Mouse (Mus musculus) lung, adult 18-20 months (tissue): ENCODE results near the gene Pramel7.
"Not testable (repeated sequence)": the region's sequence is repeated elsewhere in the genome, so short reads cannot be mapped to it uniquely, and the experiment has no call there.

ENCODE experiments used
- DNase-seq, 2 experiments: peaks; one replicate each; pipeline ENCODE4 v3.0.0; 2022; ENCODE audit warnings: mixed read lengths in 2 of 2

Gene Pramel7

DNA sequence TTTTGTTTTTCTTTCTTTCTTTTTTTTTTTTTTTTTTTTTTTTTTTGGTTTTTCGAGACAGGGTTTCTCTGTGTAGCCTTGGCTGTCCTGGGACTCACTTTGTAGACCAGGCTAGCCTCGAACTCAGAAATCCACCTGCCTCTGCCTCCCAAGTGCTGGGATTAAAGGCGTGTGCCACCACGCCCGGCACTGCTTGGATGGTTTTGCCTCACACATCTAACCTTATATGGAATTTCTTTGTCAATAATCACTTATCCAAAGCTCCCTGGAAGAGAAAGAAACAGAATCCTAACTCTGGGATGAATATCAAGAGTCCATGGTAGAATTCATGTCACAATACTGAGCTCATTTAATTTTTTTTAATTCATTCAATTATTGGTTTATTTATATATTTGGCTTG lies at the start of gene Pramel7:
Pramel7 (minus strand) TSS at position 101 of the 400 bp plus-strand sequence.
- not testable (repeated sequence) for DNase-seq

DNA sequence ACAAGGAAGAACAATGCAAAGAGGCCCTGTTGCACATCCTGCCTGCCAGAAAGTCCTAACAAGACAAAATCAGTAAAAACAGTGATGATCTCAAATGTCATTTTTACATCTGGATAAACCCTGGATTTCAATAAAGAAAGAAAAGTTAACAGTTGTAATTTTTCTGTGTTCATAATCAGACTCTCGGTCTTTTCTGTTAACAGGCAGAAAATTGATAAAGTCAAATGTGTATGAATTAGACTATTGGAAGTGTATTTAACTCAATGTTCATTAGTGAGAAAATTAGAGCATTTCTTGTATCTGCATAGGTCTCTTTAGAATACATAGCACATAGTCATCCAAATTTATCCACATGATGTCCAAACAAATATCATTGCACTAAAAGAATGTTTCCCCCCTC lies 48.5 kb upstream of the Pramel7 start, which contains the start of gene Olfr1128:
Olfr1128 (minus strand) TSS at position 101 of the 400 bp plus-strand sequence.
- DNase-seq, result no peak

DNA sequence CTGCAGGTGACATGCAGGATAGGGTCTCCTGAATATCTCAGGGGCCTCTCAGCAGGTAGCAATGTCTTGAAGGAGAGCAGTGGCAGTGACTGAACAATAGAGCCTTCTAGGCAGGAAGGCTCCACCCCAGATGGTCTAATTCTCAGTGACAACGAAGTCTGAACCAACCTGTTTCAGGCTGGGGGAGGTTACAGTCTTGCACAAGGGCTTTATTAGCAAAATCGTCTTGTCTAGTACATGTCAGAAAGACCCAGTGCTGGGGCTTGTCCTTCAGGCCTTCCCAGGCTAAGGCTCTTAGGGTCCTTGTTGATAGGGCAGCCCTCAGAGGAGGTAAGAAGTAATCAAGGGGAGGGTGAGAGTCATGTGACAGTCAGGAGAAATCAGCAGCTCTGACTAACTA lies 37.9 kb upstream of the Pramel7 start:
- DNase-seq, result no peak

DNA sequence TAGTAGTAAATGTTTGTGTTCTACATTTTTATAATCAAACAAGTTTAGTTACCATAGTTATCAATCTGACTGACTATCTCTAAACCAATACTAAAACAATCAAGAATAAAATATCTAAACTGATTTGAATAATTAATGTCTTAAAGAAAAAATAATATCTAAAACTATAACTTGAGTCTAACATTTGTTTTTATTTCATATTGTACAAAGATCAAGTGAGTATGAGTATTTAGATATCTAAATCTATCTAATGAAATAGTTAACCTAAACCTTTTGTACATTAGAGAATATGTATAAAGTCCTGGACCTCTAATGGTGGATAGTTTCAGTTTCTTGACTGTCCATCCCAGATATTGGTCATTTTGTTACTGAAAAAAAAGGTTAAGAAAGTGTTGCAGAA lies 34.6 kb upstream of the Pramel7 start, which contains the start of gene Olfr153:
Olfr153 (plus strand) TSS at position 301 of the 400 bp plus-strand sequence.
- DNase-seq, result no peak

DNA sequence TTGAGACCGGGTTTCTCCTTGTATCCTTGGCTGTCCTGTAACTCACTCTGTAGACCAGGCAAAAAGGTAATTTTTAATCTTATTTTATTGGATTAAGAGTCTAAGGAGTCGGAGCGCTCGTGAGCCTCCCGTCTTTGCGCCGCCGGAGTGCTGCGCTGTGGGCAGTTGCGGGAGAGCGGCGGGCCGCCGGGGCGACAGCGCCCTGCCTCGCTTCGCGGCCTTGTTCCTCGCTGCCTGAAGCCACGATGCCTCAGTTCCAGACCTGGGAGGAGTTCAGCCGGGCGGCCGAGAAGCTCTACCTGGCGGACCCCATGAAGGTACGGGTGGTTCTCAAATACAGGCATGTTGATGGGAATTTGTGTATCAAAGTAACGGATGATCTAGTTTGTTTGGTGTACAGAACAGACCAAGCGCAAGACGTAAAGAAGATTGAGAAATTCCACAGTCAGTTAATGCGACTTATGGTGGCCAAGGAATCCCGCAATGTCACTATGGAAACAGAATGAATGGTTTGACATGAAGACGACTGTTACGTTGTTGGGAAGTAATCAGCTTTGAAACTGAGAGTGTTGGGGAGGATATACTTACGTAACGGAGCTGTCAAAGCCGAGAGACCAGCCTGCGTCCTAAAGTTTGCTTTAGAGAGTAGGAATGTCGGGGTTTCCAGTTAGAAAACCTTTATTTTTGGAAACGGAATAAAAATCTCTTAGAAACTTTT lies 29.2 kb upstream of the Pramel7 start:
- not testable (repeated sequence) for DNase-seq

DNA sequence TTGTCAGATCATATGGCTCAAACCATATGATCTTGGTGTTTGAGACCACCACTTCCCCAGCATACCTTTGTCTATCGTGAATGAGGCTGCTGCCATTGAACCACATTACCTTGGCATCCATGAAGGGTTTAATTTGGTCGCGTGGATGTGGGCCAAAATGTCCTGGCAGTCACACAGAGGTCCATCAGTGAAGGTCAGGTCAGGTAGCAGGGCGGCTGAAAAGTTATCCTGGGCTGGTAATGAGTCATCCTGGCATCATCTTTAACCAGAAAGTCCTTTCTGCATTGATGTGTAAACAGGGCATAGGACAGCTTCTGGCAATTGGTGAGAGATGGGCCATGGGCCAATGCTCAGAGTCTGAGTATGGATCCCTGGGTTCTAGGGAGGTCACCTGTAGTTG lies 23.8 kb upstream of the Pramel7 start:
- DNase-seq, result no peak

DNA sequence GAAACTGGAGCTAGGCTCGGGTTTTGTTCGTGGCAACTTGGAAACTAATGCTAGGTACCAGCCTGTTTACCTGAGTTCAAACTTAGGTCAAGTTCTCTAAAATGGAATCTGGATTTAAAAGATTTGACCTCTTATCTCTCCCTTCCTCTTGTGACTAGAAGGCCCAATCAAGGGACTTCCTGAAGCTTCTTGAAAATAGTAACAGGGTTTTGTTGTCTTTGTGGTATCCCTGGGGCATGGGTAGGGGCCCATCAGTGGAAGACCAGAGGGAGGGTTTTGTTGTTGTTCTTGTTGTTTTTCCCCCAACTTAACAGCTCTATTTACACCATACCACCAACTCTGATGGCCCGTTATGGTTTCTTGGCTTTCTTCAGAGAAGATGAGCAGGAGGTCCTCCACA lies 19.7 kb upstream of the Pramel7 start:
- no peak for DNase-seq

DNA sequence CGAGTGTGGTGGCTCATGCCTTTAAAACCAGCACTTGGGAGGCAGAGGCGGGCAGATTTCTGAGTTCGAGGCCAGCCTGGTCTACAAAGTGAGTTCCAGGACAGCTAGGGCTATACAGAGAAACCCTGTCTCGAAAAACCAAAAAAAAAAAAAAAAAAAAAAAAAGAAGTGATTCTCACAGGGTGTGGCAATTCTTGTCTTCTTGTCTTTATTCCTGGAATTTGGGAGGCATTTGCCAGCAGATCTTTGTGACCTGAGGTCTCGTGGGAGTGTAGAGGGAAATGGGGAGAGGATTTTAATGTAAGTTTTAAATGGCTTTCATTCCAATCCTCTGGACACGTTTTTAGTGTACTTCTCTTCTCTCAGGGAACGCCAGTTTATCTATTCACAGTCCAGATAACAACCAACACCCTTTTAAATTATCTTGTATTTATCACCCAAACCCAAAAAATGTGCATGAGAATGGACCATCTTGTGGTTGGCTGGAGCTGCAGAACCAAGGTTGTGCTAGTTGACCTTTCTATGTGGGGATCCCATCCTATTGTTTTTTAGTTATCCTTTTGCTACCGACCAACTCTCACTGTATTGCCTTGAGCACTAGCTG lies 18.7 kb upstream of the Pramel7 start:
- no peak for DNase-seq

DNA sequence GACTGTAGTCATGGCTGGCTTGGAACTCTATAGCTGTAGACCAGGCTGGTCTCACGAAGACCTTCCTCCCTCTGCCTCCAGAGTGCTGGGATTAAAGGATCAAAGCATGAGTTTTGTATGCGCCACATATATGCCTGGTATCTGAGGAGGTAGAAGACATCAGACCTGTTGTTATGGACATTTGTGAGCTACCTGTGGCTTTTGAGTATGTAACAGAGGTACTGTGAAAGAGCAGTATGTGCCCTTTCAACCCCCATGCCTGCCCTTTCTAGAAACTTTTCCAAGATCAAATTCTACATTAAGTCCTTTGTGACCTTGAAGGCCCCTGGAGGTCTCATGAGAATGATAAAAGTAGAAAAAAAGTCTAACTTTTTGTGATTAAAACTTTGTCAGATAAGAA lies 18.2 kb upstream of the Pramel7 start:
- no peak for DNase-seq

DNA sequence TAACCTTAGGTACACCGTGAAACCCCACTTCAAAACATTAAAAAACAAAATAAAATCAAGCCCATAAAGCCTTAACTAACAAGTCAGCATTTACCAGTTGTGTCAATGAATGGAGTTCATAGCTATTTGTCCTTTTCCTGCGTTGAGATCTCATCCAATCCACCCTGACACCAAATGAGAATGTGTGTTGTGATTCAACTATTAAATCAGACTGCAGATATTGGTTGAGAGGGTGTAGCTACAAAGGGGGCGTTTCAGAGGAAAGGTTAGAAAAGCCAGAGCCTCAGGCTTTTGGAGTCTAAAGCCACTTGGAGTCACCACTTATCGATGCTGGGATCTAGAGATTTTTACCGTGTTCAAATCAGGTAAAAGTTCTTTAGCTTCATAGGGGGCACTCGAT lies 9.4 kb upstream of the Pramel7 start, which contains the start of gene Pramel6:
Pramel6 (plus strand) TSS at position 301 of the 400 bp plus-strand sequence.
- no peak for DNase-seq

DNA sequence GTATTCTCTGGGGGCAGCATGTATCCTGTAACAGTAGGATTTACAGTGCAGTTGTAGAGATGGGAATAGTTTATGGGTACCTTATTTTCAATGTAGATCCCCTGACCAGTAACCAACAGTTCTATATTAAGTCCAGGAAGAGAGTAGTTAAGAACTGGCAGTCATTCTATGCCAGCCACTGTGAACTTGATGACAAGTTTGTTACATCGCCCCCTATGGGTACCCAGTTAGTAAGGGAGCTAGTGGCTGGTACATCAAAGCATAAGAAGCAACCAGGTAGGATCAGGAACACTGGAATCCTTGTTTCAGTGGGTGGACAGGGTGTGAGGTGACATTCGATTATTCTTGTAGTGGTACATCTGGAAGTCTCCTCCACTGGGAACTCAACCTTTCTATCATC lies 14.6 kb downstream of the Pramel7 start:
- DNase-seq, result no peak

DNA sequence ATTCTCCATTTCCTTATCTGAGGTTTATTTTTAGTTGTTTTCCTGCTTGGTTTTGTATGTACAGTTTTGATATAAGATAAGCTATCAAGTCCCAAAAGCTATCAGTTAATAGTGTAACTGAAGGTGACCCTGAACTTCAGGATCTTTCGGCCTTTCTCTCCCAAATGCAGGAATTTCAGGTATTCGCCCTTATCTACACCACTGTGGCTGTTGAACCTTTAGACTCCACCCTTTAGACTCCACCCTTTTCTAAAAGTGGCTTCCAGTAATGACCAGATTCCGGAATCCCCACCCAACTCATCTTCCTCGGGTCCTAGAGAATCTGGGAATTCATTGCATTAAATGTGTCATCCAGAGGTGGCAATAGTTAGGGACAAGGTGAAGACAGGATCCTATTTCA lies 15.7 kb downstream of the Pramel7 start:
- DNase-seq, result no peak

DNA sequence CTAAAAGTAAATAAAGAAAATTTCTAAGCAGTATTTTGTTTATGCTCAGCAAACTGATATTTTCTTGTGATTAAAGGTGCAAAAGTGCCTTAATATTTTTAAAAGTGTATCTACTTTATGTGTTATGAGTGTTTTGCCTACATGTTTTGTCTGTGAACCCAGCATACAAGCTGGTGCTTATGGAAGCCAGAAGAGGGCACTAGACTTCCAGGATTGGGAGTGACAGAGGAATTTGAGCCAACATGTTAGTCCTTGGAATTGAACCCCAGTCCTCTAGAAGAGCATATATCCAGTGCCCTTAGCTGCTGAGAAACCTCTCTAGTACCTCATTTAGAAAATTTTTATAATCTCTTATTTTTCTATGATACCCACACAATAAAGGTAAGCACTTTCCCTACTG lies 16.7 kb downstream of the Pramel7 start:
- DNase-seq, result no peak

DNA sequence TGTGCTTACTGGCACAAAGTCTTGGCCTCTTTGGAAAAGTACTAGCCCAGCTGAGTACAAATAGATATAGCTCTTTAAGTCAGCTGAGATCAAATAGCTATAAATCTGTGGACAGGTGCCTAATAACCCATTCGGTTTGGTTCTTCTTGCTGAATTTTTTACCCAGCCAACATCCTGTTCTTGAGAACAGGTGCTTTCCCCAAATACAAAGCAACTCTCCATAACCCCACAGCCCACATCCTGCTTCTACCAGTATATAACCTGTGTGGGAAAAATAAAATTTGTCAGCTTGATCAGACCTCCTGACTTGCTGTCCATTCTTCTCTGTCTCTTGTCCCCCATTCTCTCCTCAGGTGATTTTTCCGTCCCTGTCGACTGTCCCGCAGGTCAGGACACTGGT lies 35.1 kb downstream of the Pramel7 start:
- DNase-seq, result no peak

DNA sequence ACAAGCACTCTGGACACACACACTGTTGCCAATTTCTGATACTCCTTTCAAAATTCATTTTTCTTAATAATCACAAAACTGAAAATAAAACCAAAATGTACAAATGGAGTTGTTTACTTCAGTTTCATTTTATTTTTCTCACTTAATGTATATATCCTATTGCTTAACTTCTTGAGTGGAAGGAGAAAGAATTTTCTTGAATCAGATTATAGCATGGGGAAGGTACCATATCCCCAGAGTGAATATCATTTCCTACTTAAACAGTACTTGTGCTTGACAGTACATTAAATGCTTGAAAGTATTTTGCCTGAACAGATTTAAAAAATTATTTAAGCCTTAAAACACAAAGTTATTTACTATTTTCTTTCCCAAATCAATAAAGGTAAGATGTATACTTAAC lies 43.2 kb downstream of the Pramel7 start, which contains the start of gene Olfr1126:
Olfr1126 (plus strand) TSS at position 301 of the 400 bp plus-strand sequence.
- DNase-seq, result no peak
